Mouse (Mus musculus): ENCODE results near the gene Rps11.
"Not testable (repeated sequence)": the region's sequence is repeated elsewhere in the genome, so short reads cannot be mapped to it uniquely, and the experiment has no call there.

Gene Rps11

GRCm38 (mm10) chr7:45124224-45125143 is at the start of gene Rps11:
Gene Rps11 (minus strand): TSS chr7:45124439.
- in situ Hi-C loops (cut with MboI; ENCODE audit: low pct_unique_long_range_greater_than_20kb in 1 of 2, low sequenced_read_pairs in 2 of 2, unreplicated experiment in 1 of 2) = no loop called here

GRCm38 (mm10) chr7:45173772-45174171 is 49.5 kb upstream of the Rps11 start:
- in situ Hi-C loops (cut with MboI; ENCODE audit: low pct_unique_long_range_greater_than_20kb in 1 of 2, low sequenced_read_pairs in 2 of 2, unreplicated experiment in 1 of 2) = not testable (repeated sequence)

- in situ Hi-C loops (cut with MboI; ENCODE audit: low pct_unique_long_range_greater_than_20kb in 1 of 2, low sequenced_read_pairs in 2 of 2, unreplicated experiment in 1 of 2) = no loop called here
Measured at GRCm38 (mm10) chr7:45172974-45173373, 48.7 kb upstream of the Rps11 start.

- in situ Hi-C loops (cut with MboI; ENCODE audit: low pct_unique_long_range_greater_than_20kb in 1 of 2, low sequenced_read_pairs in 2 of 2, unreplicated experiment in 1 of 2) = no loop called here
Measured at GRCm38 (mm10) chr7:45169495-45169894, 45.3 kb upstream of the Rps11 start.

GRCm38 (mm10) chr7:45168656-45169055 is 44.4 kb upstream of the Rps11 start:
- in situ Hi-C loops (cut with MboI; ENCODE audit: low pct_unique_long_range_greater_than_20kb in 1 of 2, low sequenced_read_pairs in 2 of 2, unreplicated experiment in 1 of 2) = no loop called here

- in situ Hi-C loops (cut with MboI; ENCODE audit: low pct_unique_long_range_greater_than_20kb in 1 of 2, low sequenced_read_pairs in 2 of 2, unreplicated experiment in 1 of 2) = no loop called here
Measured at GRCm38 (mm10) chr7:45167761-45168445, 43.7 kb upstream of the Rps11 start.

GRCm38 (mm10) chr7:45166950-45167401 is 42.7 kb upstream of the Rps11 start:
- in situ Hi-C loops (cut with MboI; ENCODE audit: low pct_unique_long_range_greater_than_20kb in 1 of 2, low sequenced_read_pairs in 2 of 2, unreplicated experiment in 1 of 2) = no loop called here

- in situ Hi-C loops (cut with MboI; ENCODE audit: low pct_unique_long_range_greater_than_20kb in 1 of 2, low sequenced_read_pairs in 2 of 2, unreplicated experiment in 1 of 2) = no loop called here
Measured at GRCm38 (mm10) chr7:45165701-45166100, 41.5 kb upstream of the Rps11 start.

- in situ Hi-C loops (cut with MboI; ENCODE audit: low pct_unique_long_range_greater_than_20kb in 1 of 2, low sequenced_read_pairs in 2 of 2, unreplicated experiment in 1 of 2) = no loop called here
Measured at GRCm38 (mm10) chr7:45164833-45165232, 40.6 kb upstream of the Rps11 start.

GRCm38 (mm10) chr7:45163735-45164490 is 39.7 kb upstream of the Rps11 start, which contains the start of gene Slc17a7:
Gene Slc17a7 (plus strand): TSS chr7:45163949.
- in situ Hi-C loops (cut with MboI; ENCODE audit: low pct_unique_long_range_greater_than_20kb in 1 of 2, low sequenced_read_pairs in 2 of 2, unreplicated experiment in 1 of 2) = no loop called here

- in situ Hi-C loops (cut with MboI; ENCODE audit: low pct_unique_long_range_greater_than_20kb in 1 of 2, low sequenced_read_pairs in 2 of 2, unreplicated experiment in 1 of 2) = no loop called here
Measured at GRCm38 (mm10) chr7:45162996-45163615, 38.9 kb upstream of the Rps11 start.

GRCm38 (mm10) chr7:45162551-45162950 is 38.3 kb upstream of the Rps11 start:
- in situ Hi-C loops (cut with MboI; ENCODE audit: low pct_unique_long_range_greater_than_20kb in 1 of 2, low sequenced_read_pairs in 2 of 2, unreplicated experiment in 1 of 2) = no loop called here

GRCm38 (mm10) chr7:45161612-45162473 is 37.6 kb upstream of the Rps11 start:
- in situ Hi-C loops (cut with MboI; ENCODE audit: low pct_unique_long_range_greater_than_20kb in 1 of 2, low sequenced_read_pairs in 2 of 2, unreplicated experiment in 1 of 2) = no loop called here

GRCm38 (mm10) chr7:45160866-45161265 is 36.6 kb upstream of the Rps11 start:
- in situ Hi-C loops (cut with MboI; ENCODE audit: low pct_unique_long_range_greater_than_20kb in 1 of 2, low sequenced_read_pairs in 2 of 2, unreplicated experiment in 1 of 2) = no loop called here

GRCm38 (mm10) chr7:45160316-45160800 is 36.1 kb upstream of the Rps11 start:
- in situ Hi-C loops (cut with MboI; ENCODE audit: low pct_unique_long_range_greater_than_20kb in 1 of 2, low sequenced_read_pairs in 2 of 2, unreplicated experiment in 1 of 2) = no loop called here

- in situ Hi-C loops (cut with MboI; ENCODE audit: low pct_unique_long_range_greater_than_20kb in 1 of 2, low sequenced_read_pairs in 2 of 2, unreplicated experiment in 1 of 2) = no loop called here
Measured at GRCm38 (mm10) chr7:45158991-45159390, 34.8 kb upstream of the Rps11 start.

- in situ Hi-C loops (cut with MboI; ENCODE audit: low pct_unique_long_range_greater_than_20kb in 1 of 2, low sequenced_read_pairs in 2 of 2, unreplicated experiment in 1 of 2) = no loop called here
Measured at GRCm38 (mm10) chr7:45157459-45157858, 33.2 kb upstream of the Rps11 start.

All from mouse embryonic stem cell (cell line).